Mouse (Mus musculus): ENCODE results near the gene Cd109.

Cd109 gene

GRCm38 (mm10) chr9:78615401-78616021 is at the start of gene Cd109:
Gene Cd109 (plus strand): TSS chr9:78615546.
- DNase-seq = peak; percentile 77

GRCm38 (mm10) chr9:78569934-78570333 is 45.4 kb upstream of the Cd109 start:
- no peak for DNase-seq

GRCm38 (mm10) chr9:78576466-78576865 is 38.9 kb upstream of the Cd109 start:
- DNase-seq = no peak

GRCm38 (mm10) chr9:78578824-78579223 is 36.5 kb upstream of the Cd109 start:
- no peak for DNase-seq

GRCm38 (mm10) chr9:78579644-78580396 is 35.5 kb upstream of the Cd109 start:
- no peak for DNase-seq

- DNase-seq = no peak
Observed at GRCm38 (mm10) chr9:78587218-78587883, 28.0 kb upstream of the Cd109 start.

- DNase-seq = peak; percentile 97
Observed at GRCm38 (mm10) chr9:78587914-78588313, 27.4 kb upstream of the Cd109 start, which contains the start of gene Slc17a5. Gene Slc17a5 (minus strand): TSS chr9:78588041.

- DNase-seq = peak; percentile 23
Observed at GRCm38 (mm10) chr9:78588411-78589033, 26.8 kb upstream of the Cd109 start.

GRCm38 (mm10) chr9:78590471-78590870 is 24.9 kb upstream of the Cd109 start:
- DNase-seq = no peak

- no peak for DNase-seq
Observed at GRCm38 (mm10) chr9:78595257-78595656, 20.1 kb upstream of the Cd109 start.

GRCm38 (mm10) chr9:78595769-78596555 is 19.4 kb upstream of the Cd109 start:
- DNase-seq = no peak

- peak; percentile 67 for DNase-seq
Observed at GRCm38 (mm10) chr9:78596834-78597233, 18.5 kb upstream of the Cd109 start.

GRCm38 (mm10) chr9:78599927-78600326 is 15.4 kb upstream of the Cd109 start:
- DNase-seq = no peak

- peak; percentile 44 for DNase-seq
Observed at GRCm38 (mm10) chr9:78601046-78601730, 14.2 kb upstream of the Cd109 start.

GRCm38 (mm10) chr9:78614201-78614600 is 1.1 kb upstream of the Cd109 start:
- DNase-seq = no peak

- DNase-seq = no peak
Observed at GRCm38 (mm10) chr9:78619285-78619684, 3.9 kb downstream of the Cd109 start.

GRCm38 (mm10) chr9:78623301-78623747 is 8.0 kb downstream of the Cd109 start:
- no peak for DNase-seq

- peak; percentile 29 for DNase-seq
Observed at GRCm38 (mm10) chr9:78629991-78630390, 14.6 kb downstream of the Cd109 start.

- no peak for DNase-seq
Observed at GRCm38 (mm10) chr9:78631755-78632434, 16.5 kb downstream of the Cd109 start.

GRCm38 (mm10) chr9:78633976-78634375 is 18.6 kb downstream of the Cd109 start:
- no peak for DNase-seq

GRCm38 (mm10) chr9:78641386-78641785 is 26.0 kb downstream of the Cd109 start:
- no peak for DNase-seq
